Mouse (Mus musculus) fibroblast of lung, adult 2 months (primary cell): ENCODE measurements around the gene Cacng1.

ENCODE experiments used
- DNase-seq: peaks from one replicate; pipeline ENCODE4 v3.0.0-alpha.2; 2011; ENCODE audit warnings: low read depth

Cacng1 gene

DNA sequence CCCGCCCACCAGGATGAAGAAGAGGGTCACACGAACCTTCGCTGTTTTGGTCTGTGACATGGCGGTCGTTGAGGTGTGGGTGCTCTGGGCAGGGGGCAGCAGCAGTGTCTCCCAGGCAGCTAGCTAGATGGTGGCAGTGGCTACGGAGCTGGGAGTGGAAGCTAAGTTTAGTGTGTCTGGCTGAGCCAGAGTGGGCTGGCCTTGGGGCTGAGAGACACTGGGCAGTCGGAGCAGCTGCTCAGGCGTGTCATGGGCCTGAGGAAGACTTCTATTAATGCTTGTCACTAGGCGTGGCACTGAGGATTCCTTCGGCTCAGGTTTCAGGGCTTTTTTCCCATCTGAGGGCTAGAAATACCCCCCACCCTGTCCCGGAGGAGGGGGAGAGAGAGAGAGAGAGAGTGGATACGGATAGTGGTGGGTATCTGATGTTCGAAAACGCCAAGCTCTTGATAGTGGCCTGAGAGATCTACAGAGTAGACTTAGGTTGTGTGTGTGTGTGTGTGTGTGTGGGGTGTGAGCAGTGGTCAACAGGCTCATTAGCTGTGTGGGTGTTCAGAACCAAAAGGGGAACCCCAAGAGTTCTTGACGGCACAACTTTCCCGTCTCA is at the start of gene Cacng1:
TSS of gene Cacng1 (minus strand) at position 191 of the 607 bp plus-strand sequence.
- no peak for DNase-seq

GRCm38 (mm10) chr11:107762688-107763460 is 46.6 kb upstream of the Cacng1 start:
- DNase-seq = no peak

DNA sequence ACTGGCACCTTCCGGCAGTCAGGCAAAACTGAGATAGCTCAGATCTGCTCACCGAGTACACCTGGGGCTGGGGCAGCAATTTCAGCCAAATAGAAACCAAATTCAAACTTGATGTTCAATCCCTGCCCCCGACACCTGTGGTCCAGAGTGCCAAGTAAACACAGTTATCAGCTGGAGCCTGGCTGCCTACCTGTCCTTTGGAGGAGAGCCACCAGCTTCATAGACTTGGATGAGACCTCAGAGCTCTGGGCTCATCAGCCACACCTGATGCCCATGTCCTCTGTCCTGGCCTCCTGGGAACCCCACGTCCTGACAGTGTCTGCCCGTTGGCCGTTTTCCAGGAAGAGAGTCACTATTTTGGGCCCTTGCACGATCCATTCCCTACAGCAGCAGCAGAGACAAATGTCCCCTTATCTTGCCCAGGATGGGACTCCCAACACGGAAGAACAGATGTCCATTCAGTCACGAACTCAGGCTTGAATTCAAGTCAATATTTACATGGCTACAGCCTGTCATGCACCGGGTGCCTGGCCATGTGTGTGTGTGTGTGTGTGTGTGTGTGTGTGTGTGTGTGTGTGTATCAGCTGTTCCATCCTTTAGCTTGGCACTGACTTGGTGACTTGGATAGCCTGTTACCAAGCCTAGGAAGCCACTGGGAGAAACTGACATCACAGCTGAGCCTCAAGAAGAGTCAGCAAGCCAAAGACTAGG is 45.6 kb upstream of the Cacng1 start:
- no peak for DNase-seq

GRCm38 (mm10) chr11:107760001-107760400 is 43.7 kb upstream of the Cacng1 start:
- DNase-seq = no peak

DNA sequence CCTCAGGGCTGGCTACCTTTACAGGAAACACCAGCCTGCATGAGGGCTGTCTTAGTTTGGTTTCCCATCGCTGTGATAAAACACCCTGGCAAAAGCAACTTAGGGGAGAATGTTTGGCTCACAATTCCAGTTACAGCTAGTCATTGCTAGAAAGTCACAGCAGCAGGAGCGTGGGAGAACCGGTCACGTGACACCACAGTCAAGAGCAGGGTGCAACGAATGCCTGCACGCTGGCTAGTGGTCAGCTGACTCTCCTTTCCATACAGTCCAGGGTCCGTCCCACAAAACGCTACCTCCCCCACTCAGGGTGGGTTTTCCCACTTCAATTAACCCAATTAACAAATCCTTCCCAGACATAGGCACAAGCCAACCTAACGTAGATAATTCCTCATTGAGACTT is 43.2 kb upstream of the Cacng1 start:
- no peak for DNase-seq

GRCm38 (mm10) chr11:107749114-107749513 is 32.8 kb upstream of the Cacng1 start:
- DNase-seq = no peak

GRCm38 (mm10) chr11:107748243-107749035 is 32.1 kb upstream of the Cacng1 start:
- no peak for DNase-seq

- no peak for DNase-seq
Observed at GRCm38 (mm10) chr11:107743100-107743499, 26.8 kb upstream of the Cacng1 start.

GRCm38 (mm10) chr11:107738418-107739099 is 22.2 kb upstream of the Cacng1 start:
- no peak for DNase-seq

GRCm38 (mm10) chr11:107737886-107738285 is 21.6 kb upstream of the Cacng1 start:
- no peak for DNase-seq

GRCm38 (mm10) chr11:107734133-107734532 is 17.8 kb upstream of the Cacng1 start:
- DNase-seq = no peak

DNA sequence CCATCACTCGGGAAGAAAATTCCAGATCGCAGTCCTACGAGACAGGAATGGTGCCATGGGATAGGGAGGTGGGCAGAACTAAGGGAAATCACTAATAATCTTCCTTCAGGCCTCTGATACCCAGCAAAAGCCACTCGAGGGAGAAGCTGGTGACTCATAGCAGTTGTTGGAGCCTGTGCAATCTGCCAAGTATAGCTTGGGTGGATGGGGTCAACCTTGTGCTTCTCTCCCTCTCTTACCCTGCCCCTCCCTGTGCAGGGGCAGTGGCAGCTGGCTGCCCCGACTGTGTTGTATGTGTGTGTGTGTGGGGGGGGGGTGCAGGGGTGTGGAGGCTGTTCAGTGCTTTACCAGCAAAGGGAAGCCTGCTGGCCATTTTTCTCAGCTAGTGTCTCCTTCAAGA is 15.2 kb upstream of the Cacng1 start:
- DNase-seq = peak; percentile 50

DNA sequence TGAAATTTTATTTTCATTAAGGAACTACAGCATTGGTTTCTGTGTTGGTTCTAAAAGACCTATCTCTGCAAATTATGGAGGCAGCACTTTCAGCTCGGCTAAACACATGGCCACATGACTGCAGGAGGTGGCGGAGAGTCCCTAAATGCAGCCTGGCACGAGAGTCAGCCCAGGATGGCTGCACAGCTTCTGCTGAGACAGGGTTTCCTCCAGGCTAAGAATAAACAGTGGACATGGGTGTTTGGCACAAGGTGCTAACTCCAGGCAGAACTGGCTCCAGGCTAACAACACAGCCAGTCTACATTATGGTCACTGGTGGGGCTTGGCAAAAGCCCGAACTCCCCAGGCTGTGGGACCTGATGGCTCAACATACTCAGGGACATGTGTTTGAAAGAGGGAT is 14.6 kb upstream of the Cacng1 start:
- peak; percentile 5 for DNase-seq

DNA sequence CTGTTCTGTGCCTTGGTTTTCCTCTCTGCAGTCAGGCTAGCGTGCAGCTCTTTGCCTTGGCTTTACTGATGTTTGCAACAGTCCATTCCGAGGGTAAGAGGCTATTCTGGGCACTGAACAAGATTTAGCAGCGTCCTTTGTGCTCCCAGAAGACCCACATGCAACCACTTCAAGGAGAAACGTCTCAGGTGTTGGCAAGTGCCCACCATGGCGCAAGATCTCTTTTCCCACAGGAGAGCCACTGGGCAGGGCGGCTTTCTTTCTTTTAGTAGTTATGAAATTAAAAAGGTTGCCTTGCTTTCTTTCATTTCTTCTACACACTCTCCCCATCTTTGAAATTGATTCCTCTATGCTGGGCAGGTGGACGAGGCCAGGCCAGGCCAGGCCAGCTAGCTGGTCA is 12.8 kb upstream of the Cacng1 start:
- no peak for DNase-seq

DNA sequence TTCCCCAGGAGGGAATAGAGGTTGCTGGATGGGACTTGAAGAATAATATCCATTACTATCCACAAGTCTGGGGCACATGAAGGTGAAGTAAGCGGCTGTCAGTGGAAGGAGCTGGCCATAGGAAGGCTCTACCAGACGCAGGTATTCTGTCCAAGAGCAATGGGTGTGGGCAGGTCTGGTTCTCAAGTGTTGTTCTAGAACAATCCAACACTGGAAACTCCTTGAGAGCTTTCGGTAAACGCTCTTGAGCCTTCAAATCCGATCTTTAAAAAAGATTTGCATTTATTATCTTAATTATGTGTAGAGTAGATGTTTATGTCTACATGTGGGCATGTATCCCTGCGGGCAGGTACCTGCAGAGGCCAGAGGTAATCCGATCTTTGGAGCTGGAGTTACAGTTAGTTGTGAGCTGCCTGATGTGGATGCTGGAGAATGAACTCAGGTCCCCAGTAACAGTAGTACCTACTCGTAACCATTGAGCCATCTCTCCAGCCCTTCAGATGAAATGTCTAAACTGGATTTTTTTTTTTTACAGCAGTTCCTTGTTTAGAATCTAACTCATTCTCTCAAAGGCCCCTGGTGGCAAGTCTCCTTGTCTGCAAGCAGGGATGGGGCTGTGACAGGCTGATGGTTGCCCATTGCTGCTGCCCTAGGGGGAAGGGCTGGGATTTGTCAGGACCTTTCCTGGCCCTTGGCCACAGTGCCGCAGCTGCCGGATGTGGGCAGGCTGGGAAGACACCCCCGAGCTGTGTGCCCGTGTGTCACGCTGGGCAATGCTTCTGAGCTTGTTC is 11.9 kb upstream of the Cacng1 start:
- peak; percentile 7 for DNase-seq

- no peak for DNase-seq
Observed at GRCm38 (mm10) chr11:107724603-107725002, 8.3 kb upstream of the Cacng1 start.

DNA sequence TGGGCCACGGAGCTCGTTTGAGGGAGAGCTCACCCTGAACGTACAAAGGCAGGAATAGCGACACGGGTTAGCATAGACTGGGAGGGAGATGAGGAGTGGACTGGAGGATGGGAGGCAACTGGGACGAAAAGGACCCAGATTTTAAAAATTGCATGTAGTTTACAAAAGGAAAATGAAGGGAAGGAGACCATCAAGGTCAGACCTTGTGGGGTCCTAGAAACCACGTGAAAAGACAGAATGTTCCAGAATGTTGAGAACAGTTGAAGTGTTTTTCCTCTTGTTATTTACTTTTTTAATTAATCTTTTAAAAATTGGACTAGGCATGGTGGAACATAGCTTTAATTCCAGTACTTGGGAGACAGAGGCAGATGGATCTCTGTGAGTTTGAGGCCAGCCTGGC is 4.7 kb upstream of the Cacng1 start:
- no peak for DNase-seq

- DNase-seq = no peak
Observed at GRCm38 (mm10) chr11:107720264-107721021, 4.1 kb upstream of the Cacng1 start.

GRCm38 (mm10) chr11:107714368-107714767 is 2.0 kb downstream of the Cacng1 start:
- no peak for DNase-seq

- no peak for DNase-seq
Observed at GRCm38 (mm10) chr11:107710379-107710778, 5.9 kb downstream of the Cacng1 start.
